Mouse (Mus musculus): ENCODE measurements at regions not wholly inside any gene's neighbourhood (a gene's known extent, or its start where the extent isn't known, plus 50 kb on each side); places are given as distances from the start of the nearest gene placed in this dataset.

DNA sequence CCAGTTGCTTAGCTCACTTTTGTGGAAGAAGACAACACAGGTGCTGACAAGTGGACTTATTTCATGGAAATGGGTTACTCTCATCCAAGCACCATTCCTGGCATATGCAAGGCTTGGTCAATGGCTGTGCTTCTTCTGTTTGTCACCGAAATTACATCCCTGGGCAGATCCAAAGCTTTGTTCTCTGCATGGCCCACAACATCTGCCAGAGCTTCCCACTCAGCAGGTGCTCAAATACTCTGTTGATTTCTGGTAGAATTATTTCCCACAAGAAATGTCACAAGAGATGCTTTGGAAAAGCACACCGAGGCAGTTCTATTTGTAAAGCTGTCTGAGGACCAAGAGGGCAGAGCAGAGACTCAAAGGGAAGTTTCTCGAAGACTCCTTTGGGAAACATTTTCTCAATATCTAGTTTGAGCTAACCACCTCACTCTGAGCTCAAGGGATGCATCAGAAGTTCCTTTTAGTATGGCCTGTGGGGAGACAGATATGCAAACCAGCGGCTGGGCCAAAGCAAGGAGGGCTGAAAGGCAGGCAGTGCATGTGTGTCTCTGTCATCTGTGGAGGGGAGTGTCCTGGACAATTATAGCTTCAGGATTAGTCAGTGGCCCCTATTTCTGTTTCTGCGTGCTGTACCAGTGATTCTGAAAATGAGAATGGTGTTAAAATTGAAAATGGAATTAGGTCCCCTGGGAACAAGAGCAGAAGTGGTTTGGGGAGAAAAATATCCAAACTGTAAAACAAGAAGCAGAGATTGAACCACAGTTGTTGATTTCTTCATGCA lies 69.5 kb upstream of the Clnk start:
- TF ChIP-seq POLR2A (IDR thresholded peaks at IDR 0.05; ENCODE audit: control insufficient read depth, low read depth, low read length): no peak
- no peak for TF ChIP-seq CTCF (IDR thresholded peaks at IDR 0.05; ENCODE audit: control insufficient read depth, insufficient read depth, insufficient replicate concordance, low read depth, low read length)
